Mouse (Mus musculus) CH12.LX (cell line): ENCODE results near the gene Tex12. TPM values are rescaled to one million over a fixed set of nuclear protein-coding genes. Genes with fewer than 3 reads are reported as not detected.

Experiments used
- DNase-seq: peaks from one replicate; pipeline ENCODE4 v3.0.0-alpha.2; 2013; ENCODE audit errors: extremely low read depth
- H3K27ac ChIP-seq: 2 replicates; pipeline ENCODE4 v1.5.1; 2012; ENCODE audit warnings: low read depth, mild to moderate bottlenecking, control low read depth, moderate library complexity; ENCODE audit not compliant: insufficient read depth
- H3K27me3 ChIP-seq: replicated peaks from 2 replicates; pipeline ENCODE3; 2012; ENCODE audit warnings: inconsistent platforms
- H3K36me3 ChIP-seq, 2 experiments: replicated peaks in 1 of 2; 2 replicates each; pipeline versions ENCODE3 to v1.6.1; 2012; ENCODE audit warnings: inconsistent platforms in 1 of 2, low read length in 1 of 2, mild to moderate bottlenecking in 1 of 2, mixed read lengths in 1 of 2, moderate library complexity in 1 of 2; ENCODE audit not compliant: control insufficient read depth in 1 of 2, insufficient read depth in 1 of 2
- H3K4me1 ChIP-seq, 2 experiments: 2 replicates each; pipeline ENCODE4 v1.6.1; 2012; ENCODE audit warnings: inconsistent platforms in 1 of 2, moderate library complexity in 1 of 2; ENCODE audit not compliant: insufficient read depth in 2 of 2, control insufficient read depth in 1 of 2
- H3K4me2 ChIP-seq: 2 replicates; pipeline ENCODE4 v1.6.1; 2012; ENCODE audit warnings: low read depth, mild to moderate bottlenecking, control low read depth; ENCODE audit not compliant: poor library complexity, insufficient read depth, severe bottlenecking
- H3K4me3 ChIP-seq, 3 experiments: fragments of 150-350 bp in 1 of 3; sonication (generic) in 1 of 3; replicated peaks in 1 of 3; 2 replicates each; pipeline versions ENCODE3 to v1.5.1; 2011 to 2012; ENCODE audit warnings: low read depth in 2 of 3, low read length in 2 of 3, mild to moderate bottlenecking in 2 of 3, moderate library complexity in 2 of 3, control low read depth in 1 of 3, improper control_type of control experiment in 1 of 3, inconsistent platforms in 1 of 3, mixed read lengths in 1 of 3; ENCODE audit not compliant: poor library complexity in 1 of 3
- H3K79me2 ChIP-seq: replicated peaks from 2 replicates; pipeline ENCODE4 v1.6.1; 2012; ENCODE audit warnings: mild to moderate bottlenecking, moderate library complexity; ENCODE audit not compliant: control insufficient read depth, poor library complexity, insufficient read depth, severe bottlenecking; ENCODE audit errors: extremely low read depth
- H3K9ac ChIP-seq: 2 replicates; pipeline ENCODE4 v1.6.1; 2012; ENCODE audit warnings: low read depth, mild to moderate bottlenecking, control low read depth, moderate library complexity; ENCODE audit not compliant: insufficient read depth
- H3K9me3 ChIP-seq: replicated peaks from 2 replicates; pipeline ENCODE3; 2012; ENCODE audit warnings: low read length, inconsistent platforms, mixed read lengths
- BHLHE40 ChIP-seq: IDR thresholded peaks from 2 replicates; pipeline ENCODE4 v1.6.1; 2011; ENCODE audit warnings: mild to moderate bottlenecking, low read depth, low read length, improper control_type of control experiment
- CHD1 ChIP-seq: IDR thresholded peaks from 2 replicates; pipeline ENCODE4 v1.6.1; 2012; ENCODE audit warnings: low read depth, low read length, improper control_type of control experiment, inconsistent platforms
- CHD2 ChIP-seq: IDR thresholded peaks from 2 replicates; pipeline ENCODE4 v1.6.1; 2011; ENCODE audit warnings: low read length, improper control_type of control experiment
- CTCF ChIP-seq, 2 experiments: IDR thresholded peaks in 1 of 2; conservative IDR thresholded peaks in 1 of 2; 2 replicates each; pipeline ENCODE4 v1.5.1; 2011 to 2012; ENCODE audit warnings: low read depth in 2 of 2, low read length in 2 of 2, improper control_type of control experiment in 1 of 2, inconsistent platforms in 1 of 2, mild to moderate bottlenecking in 1 of 2, moderate library complexity in 1 of 2
- E2F4 ChIP-seq: IDR thresholded peaks from 2 replicates; pipeline ENCODE4 v1.6.1; 2011; ENCODE audit warnings: low read depth, low read length, improper control_type of control experiment; ENCODE audit not compliant: insufficient replicate concordance
- ELF1 ChIP-seq: IDR thresholded peaks from 2 replicates; pipeline ENCODE4 v1.6.1; 2014; ENCODE audit warnings: low read depth, mild to moderate bottlenecking, inconsistent platforms, low read length, improper control_type of control experiment
- GABPA ChIP-seq: IDR thresholded peaks from 2 replicates; pipeline ENCODE4 v1.6.1; 2012; ENCODE audit warnings: low read depth, low read length, improper control_type of control experiment, inconsistent platforms; ENCODE audit not compliant: insufficient replicate concordance
- IRF4 ChIP-seq: IDR thresholded peaks from 2 replicates; pipeline ENCODE4 v1.6.1; 2014; ENCODE audit warnings: low read depth, mild to moderate bottlenecking, inconsistent platforms, low read length, improper control_type of control experiment
- JUN ChIP-seq: IDR thresholded peaks from 2 replicates; pipeline ENCODE4 v1.6.1; 2011; ENCODE audit warnings: low read depth, mild to moderate bottlenecking, low read length, improper control_type of control experiment, moderate library complexity; ENCODE audit not compliant: insufficient read depth
- JUND ChIP-seq: conservative IDR thresholded peaks from 2 replicates; pipeline ENCODE4 v1.6.1; 2011; ENCODE audit warnings: low read depth, low read length, improper control_type of control experiment
- KAT2A ChIP-seq: IDR thresholded peaks from 2 replicates; pipeline ENCODE4 v1.6.1; 2012; ENCODE audit warnings: low read length, improper control_type of control experiment, inconsistent platforms; ENCODE audit not compliant: insufficient replicate concordance
- MAFK ChIP-seq: IDR thresholded peaks from 2 replicates; pipeline ENCODE4 v1.6.1; 2011; ENCODE audit warnings: low read length, improper control_type of control experiment; ENCODE audit not compliant: insufficient replicate concordance
- MAX ChIP-seq: IDR thresholded peaks from 2 replicates; pipeline ENCODE4 v1.6.1; 2011; ENCODE audit warnings: low read length, improper control_type of control experiment
- MYC ChIP-seq: IDR thresholded peaks from 2 replicates; pipeline ENCODE4 v1.6.1; 2011; ENCODE audit warnings: low read depth, mild to moderate bottlenecking, improper control_type of control experiment, low read length
- NELFE ChIP-seq: IDR thresholded peaks from 2 replicates; pipeline ENCODE4 v1.6.1; 2011; ENCODE audit warnings: low read depth, low read length, improper control_type of control experiment
- PAX5 ChIP-seq: IDR thresholded peaks from 2 replicates; pipeline ENCODE4 v1.6.1; 2012; ENCODE audit warnings: low read length, inconsistent platforms, mixed read lengths
- POLR2AphosphoS2 ChIP-seq: IDR thresholded peaks from 2 replicates; pipeline ENCODE4 v1.6.1; 2011; ENCODE audit warnings: low read depth, low read length, improper control_type of control experiment
- RAD21 ChIP-seq: IDR thresholded peaks from 2 replicates; pipeline ENCODE4 v1.6.1; 2011; ENCODE audit warnings: low read depth, mild to moderate bottlenecking, low read length, improper control_type of control experiment, moderate library complexity
- RCOR1 ChIP-seq: conservative IDR thresholded peaks from 2 replicates; pipeline ENCODE4 v1.6.1; 2012; ENCODE audit warnings: low read depth, mild to moderate bottlenecking, inconsistent platforms, low read length, improper control_type of control experiment
- SIN3A ChIP-seq: IDR thresholded peaks from 2 replicates; pipeline ENCODE4 v1.6.1; 2012; ENCODE audit warnings: low read length, improper control_type of control experiment, inconsistent platforms
- SMC3 ChIP-seq: IDR thresholded peaks from 2 replicates; pipeline ENCODE4 v1.6.1; 2011; ENCODE audit warnings: low read depth, low read length, improper control_type of control experiment
- TBP ChIP-seq: conservative IDR thresholded peaks from 2 replicates; pipeline ENCODE4 v1.6.1; 2011; ENCODE audit warnings: low read depth, low read length, improper control_type of control experiment
- TCF12 ChIP-seq: IDR thresholded peaks from 2 replicates; pipeline ENCODE4 v1.6.1; 2014; ENCODE audit warnings: low read depth, mild to moderate bottlenecking, inconsistent platforms, low read length, improper control_type of control experiment
- USF1 ChIP-seq: IDR thresholded peaks from 2 replicates; pipeline ENCODE4 v1.6.1; 2014; ENCODE audit warnings: low read depth, mild to moderate bottlenecking, inconsistent platforms, low read length, improper control_type of control experiment
- USF2 ChIP-seq: conservative IDR thresholded peaks from 2 replicates; pipeline ENCODE4 v1.6.1; 2011; ENCODE audit warnings: low read depth, low read length, improper control_type of control experiment
- ZC3H11A ChIP-seq: IDR thresholded peaks from 2 replicates; pipeline ENCODE4 v1.6.1; 2012; ENCODE audit warnings: low read depth, mild to moderate bottlenecking, inconsistent platforms, low read length, improper control_type of control experiment
- ZNF384 ChIP-seq: IDR thresholded peaks from 2 replicates; pipeline ENCODE4 v1.6.1; 2012; ENCODE audit warnings: low read depth, low read length, improper control_type of control experiment, inconsistent platforms
- dilution Hi-C: fragments of 300-500 bp; cut with MboI; formaldehyde crosslinking; loops from 2 replicates; pipeline ENCODE4 v1.14.3; 2020; ENCODE audit warnings: low sequenced_read_pairs; ENCODE audit not compliant: extremely low pct_unique_long_range_greater_than_20kb, extremely low pct_ligation_motif_present
- in situ Hi-C: fragments of 300-500 bp; cut with MboI; formaldehyde crosslinking; loops from 3 replicates; pipeline ENCODE4 v1.14.3; 2019; ENCODE audit warnings: low sequenced_read_pairs, low pct_ligation_motif_present, low pct_unique_long_range_greater_than_20kb, mixed read lengths
- polyA plus RNA-seq: library from polyadenylated mRNA; unstranded; fragments of >175 nt; gene quantifications from 2 replicates; pipeline ENCODE4 v1.2.1, GENCODE M21; 2012; ENCODE audit warnings: low read depth; ENCODE audit not compliant: insufficient read length
- total RNA-seq, 2 experiments: library from RNA; depleted of rRNA; stranded (reverse); fragments of 300-350 nt in 1 of 2; fragments of >200 nt in 1 of 2; gene quantifications; 2 replicates each; pipeline ENCODE4 v1.2.3; 2012 to 2014

Tex12 gene
- total and polyA plus RNA-seq, 3 experiments: not detected

- no peak for DNase-seq
- Histone ChIP-seq H3K9me3 (no peaks in the 10 kb centered on the region), H3K79me2 (no peaks in the 10 kb centered on the region; the same call in 1 of the 2 replicates), H3K4me2 (no peak overlapping the region), H3K4me1 (peaks cover 5 to 14% of the 10 kb centered on the region in 2 experiments), H3K9ac (no peak overlapping the region), H3K27me3 (no peaks in the 10 kb centered on the region), H3K4me3 (no peak overlapping the region), H3K27ac (no peak overlapping the region), H3K36me3 (peaks cover 36 to 55% of the 10 kb centered on the region in 2 experiments)
- dilution Hi-C loops (no loop called here), in situ Hi-C loops (no loop called here)
- TF ChIP-seq NELFE (no peak), SIN3A (no peak), TBP (no peak), E2F4 (no peak), MYC (no peak), IRF4 (no peak), GABPA (no peak), CHD2 (no peak), USF1 (no peak)
Observed at GRCm38 (mm10) chr9:50594794-50595417, 33.8 kb upstream of the Tex12 start.

GRCm38 (mm10) chr9:50593544-50593943 is 32.4 kb upstream of the Tex12 start:
- H3K4me1 ChIP-seq: peaks cover 5 to 14% of the 10 kb centered on the region in 2 experiments
- no peaks in the 10 kb centered on the region for H3K27me3 ChIP-seq
- H3K79me2 ChIP-seq: no peaks in the 10 kb centered on the region; the same call in 1 of the 2 replicates
- peaks cover 32 to 41% of the 10 kb centered on the region in 2 experiments for H3K36me3 ChIP-seq
- TF ChIP-seq MAX: no peak
- peak; percentile 13; the same call in 1 of the 2 replicates for TF ChIP-seq ZC3H11A
- peak; percentile 18; the same call in 1 of the 2 replicates for TF ChIP-seq IRF4
- TF ChIP-seq JUND: no peak
- no peak for TF ChIP-seq TCF12
- no peak for TF ChIP-seq POLR2AphosphoS2
- TF ChIP-seq JUN: no peak
- no peak for TF ChIP-seq MAFK
- peak; percentile 75 for TF ChIP-seq SMC3
- no peak for TF ChIP-seq ZNF384
- TF ChIP-seq MYC: no peak
- no peak for TF ChIP-seq TBP
- peak; percentile 29 to 77; a peak in 3 of 4 replicates for TF ChIP-seq CTCF (conservative IDR thresholded peaks at IDR 0.05 in 1 of 2, IDR thresholded peaks at IDR 0.05 in 1 of 2; ENCODE audit: low read depth in 2 of 2, low read length in 2 of 2)
- no peak for TF ChIP-seq KAT2A
- no peak for TF ChIP-seq CHD1
- peak; percentile 67 for TF ChIP-seq RAD21
- TF ChIP-seq USF2: no peak
- no peak for TF ChIP-seq ELF1
- 0 out of 2 replicates have a peak, but pooled peaks have one; percentile 48 for TF ChIP-seq BHLHE40
- TF ChIP-seq RCOR1: no peak
- TF ChIP-seq PAX5: no peak
- TF ChIP-seq USF1: no peak
- TF ChIP-seq, all 38 proteins: peak for 6
- Histone ChIP-seq H3K4me2 (no peak overlapping the region), H3K9me3 (no peaks in the 10 kb centered on the region), H3K9ac (no peak overlapping the region), H3K4me3 (no peak overlapping the region), H3K27ac (no peak overlapping the region)
- in situ Hi-C loops: no loop called here
- dilution Hi-C loops: no loop called here
- peak; percentile 68 for DNase-seq
